Mouse (Mus musculus): ENCODE measurements around the gene Cnfn. TPM values are rescaled to one million over a fixed set of nuclear protein-coding genes. Genes with fewer than 3 reads are reported as not detected.

Cnfn gene
- total RNA-seq, 2 experiments from 2014 or later, result not detected

Other genes starting within 250 kb of the Cnfn start
- gene Pou2f2, start 190.0 kb downstream of the Cnfn start, total RNA-seq (2021), result under 1 TPM; 0.53 to 0.68 TPM
- gene Dedd2, start 149.1 kb downstream of the Cnfn start, total RNA-seq (2021), result 10 to 100 TPM; 17.3 to 22.2 TPM
- 1 to 10 TPM; 8.9 to 10.0 TPM for gene Zfp526, start 148.3 kb downstream of the Cnfn start, total RNA-seq (2021)
- 10 to 100 TPM; 67.5 to 69.2 TPM for gene Gsk3a, start 131.9 kb downstream of the Cnfn start, total RNA-seq (2021)
- gene Erf, start 119.0 kb downstream of the Cnfn start, total RNA-seq (2021), result 10 to 100 TPM; 22.3 to 26.2 TPM
- 10 to 100 TPM; 63.7 to 68.7 TPM for gene Cic, start 102.0 kb downstream of the Cnfn start, total RNA-seq (2021)
- gene Pafah1b3, start 71.7 kb downstream of the Cnfn start, total RNA-seq (2021), result 1 to 10 TPM; 3.7 to 5.1 TPM
- gene Prr19, start 68.3 kb downstream of the Cnfn start, total RNA-seq (2021), result not detected
- gene Tmem145, start 63.6 kb downstream of the Cnfn start, total RNA-seq (2021), result not detected
- gene Megf8, start 52.6 kb downstream of the Cnfn start, total RNA-seq (2021), result 10 to 100 TPM; 30.4 to 31.1 TPM
- gene Lipe, start 29.0 kb upstream of the Cnfn start, total RNA-seq (2021), result 10 to 100 TPM; 53.3 to 57.8 TPM
- not detected for gene Cxcl17, start 43.2 kb upstream of the Cnfn start, total RNA-seq (2021)
- gene Ceacam1, start 107.9 kb upstream of the Cnfn start, total RNA-seq (2021), result 10 to 100 TPM; 12.0 to 15.8 TPM
- gene Ceacam2, start 170.1 kb upstream of the Cnfn start, total RNA-seq (2021), result 1 to 10 TPM; 1.4 to 2.1 TPM
- under 1 TPM; 0.30 to 0.56 TPM for gene Erich4, start 246.2 kb upstream of the Cnfn start, total RNA-seq (2021)
- gene Dmac2, start 249.7 kb upstream of the Cnfn start, total RNA-seq (2021), result 10 to 100 TPM; 55.2 to 59.1 TPM